Mouse (Mus musculus): ENCODE measurements at regions not wholly inside any gene's neighbourhood (a gene's known extent, or its start where the extent isn't known, plus 50 kb on each side); places are given as distances from the start of the nearest gene placed in this dataset.

- peak; percentile 32 for DNase-seq (ENCODE audit: low spot score)
Observed at GRCm38 (mm10) chr9:74021339-74021738, 52.6 kb upstream of the Unc13c start.

DNA sequence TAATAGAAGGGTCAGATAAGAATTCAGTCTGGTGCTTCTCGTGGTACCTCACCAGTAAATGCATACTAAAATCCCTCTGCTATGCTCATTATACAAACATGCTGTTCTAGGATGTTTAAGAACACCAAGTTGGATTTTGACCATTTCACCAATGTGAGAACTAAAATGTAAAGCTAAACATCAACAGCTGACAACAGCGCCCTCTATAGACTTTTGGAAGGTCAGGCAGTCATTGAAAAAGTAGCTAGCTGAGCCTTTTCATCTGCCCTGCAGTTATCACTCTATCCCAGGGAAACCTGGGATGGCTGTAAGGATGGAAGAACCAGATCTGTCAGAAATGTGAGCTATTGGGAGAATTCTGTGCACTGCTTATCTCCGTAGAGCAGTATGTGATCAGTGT lies 55.2 kb upstream of the Unc13c start:
- no peak for DNase-seq (ENCODE audit: low spot score)

DNA sequence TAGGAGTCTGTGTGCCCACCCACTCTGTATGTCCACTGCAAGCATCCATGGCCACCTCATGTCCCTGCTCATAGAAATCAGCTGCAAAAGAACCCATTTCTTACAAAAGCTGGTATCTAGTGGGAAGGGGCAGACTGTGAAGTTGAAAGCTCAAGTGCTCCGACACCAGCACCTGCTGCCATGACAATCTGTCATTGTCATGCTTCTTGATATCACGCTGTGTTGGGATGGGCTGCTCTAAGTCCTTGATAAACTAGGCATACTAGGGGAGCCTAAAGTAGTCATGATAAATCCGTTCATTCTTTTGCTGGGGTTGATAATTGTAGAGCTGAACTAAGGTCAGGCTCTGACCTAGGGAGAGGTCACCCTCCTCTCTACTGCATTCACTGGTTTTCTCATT lies 57.4 kb upstream of the Unc13c start:
- no peak for DNase-seq (ENCODE audit: low spot score)

DNA sequence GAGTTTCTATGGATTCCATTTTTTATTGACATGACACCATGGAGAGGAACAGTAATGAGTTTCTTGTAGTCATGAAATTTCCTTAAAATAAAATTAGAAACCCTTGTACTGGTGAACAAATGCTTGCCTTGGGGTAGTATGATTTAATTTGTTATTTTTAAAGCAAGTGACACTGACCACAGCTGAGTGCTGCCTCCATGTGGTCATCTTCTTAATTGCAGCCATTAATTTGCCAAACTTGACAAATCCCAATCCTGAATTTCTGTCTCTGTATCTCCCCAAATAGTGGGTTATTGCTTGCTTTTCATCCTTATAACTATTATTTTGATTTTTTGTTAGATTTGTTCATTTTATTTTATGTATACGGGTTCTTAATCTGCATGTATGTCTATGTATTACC lies 59.7 kb upstream of the Unc13c start:
- DNase-seq (ENCODE audit: low spot score) = peak; percentile 33

DNA sequence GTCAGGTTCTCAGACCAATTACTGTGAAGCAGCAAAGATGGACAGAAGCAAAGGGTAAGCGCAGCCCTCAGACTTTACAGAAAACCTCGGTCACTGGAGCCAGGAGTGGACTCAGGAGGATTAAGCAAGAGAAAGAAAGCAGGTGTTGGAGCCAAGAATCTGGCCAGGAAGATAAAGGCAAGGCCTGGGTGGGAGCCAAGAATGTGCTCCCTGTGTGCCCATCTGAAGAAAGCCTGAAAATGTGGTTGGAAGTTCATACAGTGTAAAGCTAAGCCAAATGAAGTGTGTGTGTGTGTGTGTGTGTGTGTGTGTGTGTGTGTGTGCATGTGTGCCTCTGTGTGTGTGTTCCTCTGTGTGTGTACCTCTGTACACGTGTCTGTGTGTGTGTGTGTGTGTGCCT lies 64.2 kb upstream of the Wdr72 start:
- DNase-seq (ENCODE audit: low spot score) = no peak

DNA sequence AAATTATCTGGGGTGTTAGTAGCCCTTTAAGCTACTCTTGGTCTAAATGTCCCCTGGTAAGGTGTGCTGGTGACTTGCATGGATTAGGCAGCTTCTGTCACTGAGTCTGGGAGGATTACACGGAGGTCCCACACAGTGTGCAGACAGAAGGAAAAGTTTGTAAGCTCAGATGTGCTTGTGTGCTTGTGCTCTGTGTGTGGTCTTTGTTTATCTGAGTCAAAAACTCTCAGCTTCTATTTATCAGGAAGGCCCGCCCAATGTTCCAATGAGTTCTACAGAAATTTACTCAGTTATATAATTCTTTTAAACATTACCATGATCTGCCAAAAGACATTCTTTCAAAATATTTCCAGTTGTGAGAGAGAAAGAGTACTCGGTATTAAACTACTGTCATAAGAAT lies 60.4 kb upstream of the Wdr72 start:
- no peak for DNase-seq (ENCODE audit: low spot score)

DNA sequence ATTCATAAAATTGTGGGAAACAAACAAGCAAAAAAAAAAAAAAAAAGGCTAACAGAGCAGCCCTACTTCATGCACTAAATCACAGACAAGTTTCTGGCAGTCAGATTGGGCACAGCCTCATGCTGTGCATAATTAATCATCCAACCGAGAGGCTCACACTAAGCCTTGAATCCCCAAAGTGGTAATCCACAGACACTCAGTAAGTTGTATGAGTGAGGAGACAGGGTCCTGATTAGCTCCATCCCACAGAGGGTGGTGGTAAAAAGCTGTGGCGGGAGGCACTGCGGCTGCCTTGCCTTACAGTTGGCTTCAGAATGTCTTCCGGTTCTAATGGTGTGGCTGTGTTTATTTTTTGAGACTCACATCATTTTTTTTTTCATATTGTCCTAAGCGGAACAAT lies 53.4 kb upstream of the Wdr72 start:
- peak; percentile 35 for DNase-seq (ENCODE audit: low spot score)

- no peak for DNase-seq (ENCODE audit: low spot score)
Observed at GRCm38 (mm10) chr9:74057476-74058076, 52.6 kb upstream of the Wdr72 start.

GRCm38 (mm10) chr9:74058269-74058871 lies 51.8 kb upstream of the Wdr72 start:
- no peak for DNase-seq (ENCODE audit: low spot score)
